Mouse (Mus musculus) C2C12 (cell line): ENCODE data around the gene Enpp3.

Experiments used
- CEBPB ChIP-seq: IDR thresholded peaks from one replicate; pipeline ENCODE4 v1.6.1; 2011; ENCODE audit warnings: low read depth, mild to moderate bottlenecking, control low read depth, moderate library complexity
- CTCF ChIP-seq: IDR thresholded peaks from one replicate; pipeline ENCODE4 v1.5.1; 2011; ENCODE audit not compliant: control insufficient read depth, insufficient read depth, insufficient read length
- MAX ChIP-seq: IDR thresholded peaks from one replicate; pipeline ENCODE4 v1.6.1; 2011; ENCODE audit warnings: mild to moderate bottlenecking, control low read depth
- MYOD1 ChIP-seq: IDR thresholded peaks from one replicate; pipeline ENCODE4 v1.6.1; 2011; ENCODE audit warnings: low read depth; ENCODE audit not compliant: control insufficient read depth, insufficient read length
- MYOG ChIP-seq: IDR thresholded peaks from one replicate; pipeline ENCODE4 v1.6.1; 2011; ENCODE audit not compliant: control insufficient read depth, insufficient read length; ENCODE audit errors: extremely low read depth
- USF1 ChIP-seq: IDR thresholded peaks from one replicate; pipeline ENCODE4 v1.6.1; 2011; ENCODE audit warnings: low read depth, mild to moderate bottlenecking, control low read depth, moderate library complexity

DNA sequence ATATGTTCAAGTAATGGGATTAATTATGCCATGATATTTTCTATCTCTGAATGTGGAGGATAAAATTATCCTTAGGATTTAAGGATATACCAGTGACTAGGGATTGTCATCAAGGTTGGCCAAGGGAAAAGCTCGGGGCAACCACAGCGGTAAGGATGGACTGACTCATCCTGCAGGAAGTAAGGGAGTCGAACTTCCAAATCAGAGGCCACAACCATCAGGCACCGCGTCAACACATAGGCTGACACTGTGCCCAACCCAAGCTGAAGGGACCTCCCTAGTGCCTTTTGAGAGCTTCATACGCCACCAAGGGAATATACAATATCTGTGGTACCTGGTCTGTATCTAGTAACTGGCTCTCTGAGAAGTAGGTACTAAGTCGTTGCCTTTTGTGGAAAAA lies 73.1 kb downstream of the Enpp3 start:
- no peak for TF ChIP-seq CTCF
- no peak for TF ChIP-seq MYOG
- TF ChIP-seq USF1: no peak
- TF ChIP-seq MAX: no peak
- TF ChIP-seq CEBPB: no peak
- TF ChIP-seq MYOD1: no peak
